Mouse (Mus musculus) forebrain, embryonic 11.5 days (tissue): ENCODE results near the gene Tead2. TPM values are rescaled to one million over a fixed set of nuclear protein-coding genes. Genes with fewer than 3 reads are reported as not detected.
A peak's percentile ranks its signal among the peaks of the same experiment; 100 is the strongest.
"Not testable (repeated sequence)": the region's sequence is repeated elsewhere in the genome, so short reads cannot be mapped to it uniquely, and the experiment has no call there.

Experiments used
- ATAC-seq: fragments of 200-750 bp; cut with Nextera tagmentation; replicated peaks from 2 replicates; pipeline ENCODE4 v1.8.0; 2017; ENCODE audit warnings: moderate TSS enrichment; ENCODE audit not compliant: low FRiP score
- DNase-seq: peaks from one replicate; pipeline ENCODE4 v3.0.0-alpha.2; 2017; ENCODE audit warnings: low spot score
- H3K27ac ChIP-seq: fragments of 300-500 bp; sonication (generic); 2 replicates; pipeline ENCODE4 v1.5.1; 2014; ENCODE audit warnings: low read depth, low read length
- H3K27me3 ChIP-seq: fragments of 300-500 bp; sonication (generic); 2 replicates; pipeline ENCODE4 v1.6.1; 2014; ENCODE audit warnings: mild to moderate bottlenecking, low read length, mixed read lengths; ENCODE audit not compliant: control insufficient read depth, insufficient read depth
- H3K36me3 ChIP-seq: fragments of 300-500 bp; sonication (generic); 2 replicates; pipeline ENCODE4 v1.6.1; 2014; ENCODE audit warnings: mild to moderate bottlenecking, low read length, moderate library complexity, mixed read lengths; ENCODE audit not compliant: control insufficient read depth, insufficient read depth
- H3K4me1 ChIP-seq: fragments of 300-500 bp; sonication (generic); replicated peaks from 2 replicates; pipeline ENCODE4 v1.6.1; 2014; ENCODE audit warnings: low read length, mixed read lengths; ENCODE audit not compliant: control insufficient read depth, insufficient read depth
- H3K4me2 ChIP-seq: fragments of 300-500 bp; sonication (generic); 2 replicates; pipeline ENCODE4 v1.6.1; 2014; ENCODE audit warnings: low read depth, mild to moderate bottlenecking, low read length, moderate library complexity, mixed read lengths; ENCODE audit not compliant: severe bottlenecking
- H3K4me3 ChIP-seq: fragments of 300-500 bp; sonication (generic); 2 replicates; pipeline ENCODE4 v1.5.1; 2014; ENCODE audit warnings: low read depth, low read length
- H3K9ac ChIP-seq: fragments of 300-500 bp; sonication (generic); 2 replicates; pipeline ENCODE4 v1.6.1; 2014; ENCODE audit warnings: low read length
- H3K9me3 ChIP-seq: fragments of 300-500 bp; sonication (generic); 2 replicates; pipeline ENCODE4 v1.6.1; 2016; ENCODE audit warnings: low read length, mixed read lengths; ENCODE audit not compliant: control insufficient read depth
- WGBS: fragments of 180-500 bp; shearing (Covaris S2); extraction: QIAGEN DNeasy Blood & Tissue Kit; methylation state at CpG from one replicate; pipeline ENCODE4 v1.1.7; 2014; 5-methylcytosine and 5-hydroxymethylcytosine counted together
- polyA plus RNA-seq: library from polyadenylated mRNA; unstranded; fragments of >200 nt; fragmentation: Nextera tagmentation; extraction: Ambion mirVana; gene quantifications from 2 replicates; pipeline ENCODE4 v1.2.1, GENCODE M21; 2014

Gene Tead2
- polyA plus RNA-seq, 1 experiment from 2014 or later: 297 TPM

GRCm38 (mm10) chr7:45240633-45241388, 25.3 kb downstream of the Tead2 start, which contains the start of gene Slc6a16:
Gene Slc6a16, plus strand, starts transcription at chr7:45241085.
- Histone ChIP-seq H3K27ac (no peak within 1 kb of the TSS), H3K4me2 (peak within 1 kb of the TSS; percentile 39), H3K4me1 (peaks cover 4% of the 10 kb centered on the region; the same call in 1 of the 2 replicates), H3K9me3 (no peaks in the 10 kb centered on the region), H3K4me3 (peak within 1 kb of the TSS; percentile 21; the same call in 1 of the 2 replicates), H3K27me3 (peaks cover 14% of the 10 kb centered on the region), H3K9ac (peak within 1 kb of the TSS; percentile 3), H3K36me3 (no peaks in the 10 kb centered on the region)
- DNase-seq: peak; percentile 74
- WGBS: 9% methylated on average over 45 of the region's 53 CpGs
- no peak for ATAC-seq

DNA sequence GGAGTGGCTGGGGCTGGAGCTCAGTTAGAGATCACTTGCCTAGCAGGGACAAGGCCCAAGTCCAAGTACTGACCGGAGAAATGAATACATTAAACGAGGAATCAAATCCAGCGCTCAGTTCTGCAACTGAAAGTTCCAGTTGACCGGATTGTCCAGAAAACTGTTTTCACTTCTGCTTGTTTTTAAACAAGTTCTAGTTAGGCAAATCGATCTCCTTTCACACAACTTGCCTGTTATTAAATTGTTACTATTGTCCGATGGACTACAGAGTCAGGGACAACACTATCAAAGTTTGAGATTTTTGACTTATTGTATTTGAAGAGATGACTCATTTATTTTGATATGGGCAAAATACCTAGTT, 25.8 kb downstream of the Tead2 start:
- no peak overlapping the region for H3K27ac ChIP-seq
- no peak for ATAC-seq
- H3K36me3 ChIP-seq: no peaks in the 10 kb centered on the region
- no peaks in the 10 kb centered on the region for H3K9me3 ChIP-seq
- 0 out of 2 replicates have a peak overlapping the region, but pooled peaks have one; percentile 21 for H3K4me3 ChIP-seq
- no peak overlapping the region; the same call in 1 of the 2 replicates for H3K9ac ChIP-seq
- peaks cover 10% of the 10 kb centered on the region for H3K27me3 ChIP-seq
- no peak for DNase-seq
- no peak overlapping the region for H3K4me2 ChIP-seq
- H3K4me1 ChIP-seq: 0 out of 2 replicates have a peak, but pooled peaks cover 4% of the 10 kb centered on the region
- 81% methylated on average over 6 of the region's 6 CpGs for WGBS

- no peaks in the 10 kb centered on the region for H3K27me3 ChIP-seq
- no peak overlapping the region for H3K4me2 ChIP-seq
- H3K27ac ChIP-seq: no peak overlapping the region
- H3K4me1 ChIP-seq: no peaks in the 10 kb centered on the region
- DNase-seq: no peak
- H3K36me3 ChIP-seq: no peaks in the 10 kb centered on the region
- no peak overlapping the region for H3K4me3 ChIP-seq
- H3K9me3 ChIP-seq: no peaks in the 10 kb centered on the region
- ATAC-seq: no peak
- 29% methylated on average over 3 of the region's 3 CpGs for WGBS
- H3K9ac ChIP-seq: no peak overlapping the region
Measured at GRCm38 (mm10) chr7:45247666-45248065, 32.1 kb downstream of the Tead2 start.

GRCm38 (mm10) chr7:45253806-45254205, 38.3 kb downstream of the Tead2 start:
- Histone ChIP-seq H3K9ac (no peak overlapping the region), H3K4me2 (no peak overlapping the region), H3K4me3 (no peak overlapping the region), H3K4me1 (no peaks in the 10 kb centered on the region), H3K27me3 (no peaks in the 10 kb centered on the region), H3K9me3 (no peaks in the 10 kb centered on the region), H3K36me3 (no peaks in the 10 kb centered on the region), H3K27ac (no peak overlapping the region)
- ATAC-seq (no peak), DNase-seq (peak; percentile 39)
- WGBS: 93% methylated on average over 8 of the region's 8 CpGs

GRCm38 (mm10) chr7:45255822-45256221, 40.3 kb downstream of the Tead2 start:
- peak; percentile 20 for DNase-seq
- H3K9ac ChIP-seq, H3K36me3 ChIP-seq, H3K4me3 ChIP-seq, H3K9me3 ChIP-seq, H3K4me1 ChIP-seq, H3K27ac ChIP-seq, H3K4me2 ChIP-seq, ATAC-seq, H3K27me3 ChIP-seq: not testable (repeated sequence)
- WGBS: 87% methylated on average over 5 of the region's 7 CpGs

DNA sequence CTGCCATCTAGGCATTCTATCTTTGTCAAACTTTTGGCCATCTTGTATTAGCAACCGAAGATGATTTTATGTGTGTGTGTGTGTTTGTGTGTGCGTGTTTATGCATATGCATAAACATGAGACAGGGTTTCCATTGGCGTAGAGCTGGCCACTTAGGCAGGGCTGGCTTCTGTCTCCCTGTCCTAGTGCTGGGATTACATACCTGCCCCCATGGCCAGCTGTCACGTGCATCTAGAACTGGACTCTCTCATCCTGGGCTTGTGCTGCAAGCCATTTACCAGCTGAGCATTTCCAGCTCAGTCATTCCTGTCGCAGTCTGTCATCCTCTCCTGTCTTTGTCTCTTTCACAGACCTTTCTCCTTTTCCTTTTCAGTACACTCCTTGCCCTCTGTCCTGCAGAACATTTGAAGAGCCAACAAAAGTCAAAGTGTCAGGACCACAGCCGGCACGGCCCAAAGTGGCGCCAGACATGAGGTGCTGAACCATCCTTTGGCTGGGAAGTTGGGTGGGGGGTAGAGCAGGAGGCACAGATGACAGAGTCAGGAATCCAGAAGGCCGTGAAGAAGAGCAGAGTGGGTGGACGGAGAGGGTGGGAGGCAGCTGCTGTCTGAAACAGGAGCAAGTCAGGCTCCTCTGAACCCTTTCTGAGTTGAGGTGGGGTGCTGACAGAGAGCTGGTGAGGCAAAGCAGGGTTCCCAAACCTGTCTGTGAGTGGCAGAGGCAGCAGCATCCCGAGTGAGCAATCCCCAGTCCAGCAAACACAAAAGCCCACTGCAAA, 41.7 kb downstream of the Tead2 start:
- H3K27me3 ChIP-seq: no peaks in the 10 kb centered on the region
- DNase-seq (peak; percentile 38), ATAC-seq (no peak)
- H3K9me3 ChIP-seq: no peaks in the 10 kb centered on the region
- H3K27ac ChIP-seq: no peak overlapping the region
- no peak overlapping the region for H3K9ac ChIP-seq
- no peak overlapping the region for H3K4me2 ChIP-seq
- no peaks in the 10 kb centered on the region for H3K4me1 ChIP-seq
- WGBS: 68% methylated on average over 11 of the region's 11 CpGs
- no peaks in the 10 kb centered on the region for H3K36me3 ChIP-seq
- H3K4me3 ChIP-seq: no peak overlapping the region

DNA sequence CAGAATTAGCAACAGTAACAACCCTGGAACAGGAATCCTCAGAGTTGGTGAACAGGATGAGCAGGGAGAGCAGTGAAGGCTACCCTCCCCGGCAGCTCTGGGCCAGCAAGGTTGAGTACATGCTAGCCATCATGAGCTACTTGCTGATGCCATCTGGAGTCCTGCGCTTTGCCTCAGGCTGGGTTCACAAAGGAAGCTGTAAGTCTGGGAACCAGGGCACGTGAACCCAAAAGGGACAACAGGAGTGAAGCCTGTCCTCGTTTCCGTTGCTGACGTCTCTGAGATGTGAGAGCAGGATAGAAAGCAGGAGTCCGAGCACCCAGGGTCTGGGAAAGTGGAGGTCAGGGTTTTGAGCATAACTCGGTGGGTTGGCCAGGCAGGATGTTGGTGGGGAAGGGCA, 43.7 kb downstream of the Tead2 start:
- Histone ChIP-seq H3K9me3 (no peaks in the 10 kb centered on the region), H3K4me3 (no peak overlapping the region), H3K27me3 (no peaks in the 10 kb centered on the region), H3K9ac (no peak overlapping the region), H3K4me2 (no peak overlapping the region), H3K36me3 (no peaks in the 10 kb centered on the region), H3K4me1 (no peaks in the 10 kb centered on the region), H3K27ac (no peak overlapping the region)
- 89% methylated on average over 8 of the region's 8 CpGs for WGBS
- ATAC-seq (no peak), DNase-seq (peak; percentile 42)

DNA sequence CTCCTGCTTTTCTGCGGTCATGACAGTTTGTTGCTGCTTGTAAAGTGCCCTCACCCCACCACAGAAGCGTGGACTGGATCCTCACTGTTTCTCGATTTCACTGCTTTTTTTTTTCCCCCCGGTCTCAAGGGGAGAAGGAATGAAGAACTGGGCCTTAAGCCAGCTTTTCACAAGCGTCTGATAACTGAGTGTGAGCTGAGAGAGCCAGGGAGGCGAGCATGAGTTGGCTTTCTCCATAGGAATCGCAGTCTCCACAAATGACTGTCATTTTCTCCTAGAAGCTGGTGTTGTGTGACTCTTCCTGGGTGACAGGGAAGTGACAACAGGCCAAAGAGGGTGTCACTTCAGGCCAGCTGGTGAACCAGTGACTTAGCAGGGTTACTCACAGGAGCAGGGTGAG, 46.7 kb downstream of the Tead2 start:
- DNase-seq (no peak), ATAC-seq (no peak)
- H3K9me3 ChIP-seq: no peaks in the 10 kb centered on the region
- no peak overlapping the region for H3K9ac ChIP-seq
- H3K36me3 ChIP-seq: no peaks in the 10 kb centered on the region
- H3K4me1 ChIP-seq: no peaks in the 10 kb centered on the region
- WGBS: 82% methylated on average over 7 of the region's 7 CpGs
- H3K27ac ChIP-seq: no peak overlapping the region
- no peaks in the 10 kb centered on the region for H3K27me3 ChIP-seq
- H3K4me2 ChIP-seq: no peak overlapping the region
- H3K4me3 ChIP-seq: no peak overlapping the region
